12 mouse cellular contexts compared by ENCODE assay signal in genomic region chr10:14107980-14108671, GRCm38 (mm10).
"Had no signal": no experiment of that assay in that cellular context is flagged by ENCODE, and none has a peak within 500 bp of the region (broad histone marks: within the 10 kb centered on the region; RNA-seq: fewer than 3 reads in every experiment).

No protein-coding gene starts in this region.

- H3K4me3 ChIP-seq: layer of hippocampus, adult 2 months; limb, embryonic 13.5 days; midbrain, embryonic 12.5 days had no signal

- H3K27ac ChIP-seq: layer of hippocampus, adult 2 months; limb, embryonic 13.5 days; liver, embryonic 14.5 days; midbrain, embryonic 12.5 days; stomach, postnatal 0 days had no signal

- DNase-seq: kidney, postnatal 10 days; kidney, postnatal 4 days; left cerebral cortex, postnatal 4 days; lung, adult 18-20 months; lung, postnatal 4 days; thymus, postnatal 4 days had no signal

- H3K27me3 ChIP-seq: limb, embryonic 13.5 days; midbrain, embryonic 12.5 days had no signal

- H3K36me3 ChIP-seq: limb, embryonic 13.5 days; midbrain, embryonic 12.5 days had no signal

- ATAC-seq: lung, postnatal 0 days had no signal

- H3K9ac ChIP-seq: limb, embryonic 13.5 days; liver, embryonic 14.5 days; midbrain, embryonic 12.5 days had no signal

- H3K4me1 ChIP-seq: limb, embryonic 13.5 days; midbrain, embryonic 12.5 days had no signal

- H3K9me3 ChIP-seq: limb, embryonic 13.5 days; midbrain, embryonic 12.5 days had no signal

- H3K4me2 ChIP-seq: limb, embryonic 13.5 days; midbrain, embryonic 12.5 days had no signal
